Mouse (Mus musculus) CH12.LX (cell line): Measurements from ENCODE around the gene Syn1. TPM values are rescaled to one million over a fixed set of nuclear protein-coding genes. Genes with fewer than 3 reads are reported as not detected.

ENCODE experiments used
- DNase-seq: peaks from one replicate; pipeline ENCODE4 v3.0.0-alpha.2; 2013; ENCODE audit errors: extremely low read depth
- H3K27ac ChIP-seq: 2 replicates; pipeline ENCODE4 v1.5.1; 2012; ENCODE audit warnings: low read depth, mild to moderate bottlenecking, control low read depth, moderate library complexity; ENCODE audit not compliant: insufficient read depth
- H3K27me3 ChIP-seq: replicated peaks from 2 replicates; pipeline ENCODE3; 2012; ENCODE audit warnings: inconsistent platforms
- H3K36me3 ChIP-seq, 2 experiments: replicated peaks in 1 of 2; 2 replicates each; pipeline versions ENCODE3 to v1.6.1; 2012; ENCODE audit warnings: inconsistent platforms in 1 of 2, low read length in 1 of 2, mild to moderate bottlenecking in 1 of 2, mixed read lengths in 1 of 2, moderate library complexity in 1 of 2; ENCODE audit not compliant: control insufficient read depth in 1 of 2, insufficient read depth in 1 of 2
- H3K4me1 ChIP-seq, 2 experiments: 2 replicates each; pipeline ENCODE4 v1.6.1; 2012; ENCODE audit warnings: inconsistent platforms in 1 of 2, moderate library complexity in 1 of 2; ENCODE audit not compliant: insufficient read depth in 2 of 2, control insufficient read depth in 1 of 2
- H3K4me2 ChIP-seq: 2 replicates; pipeline ENCODE4 v1.6.1; 2012; ENCODE audit warnings: low read depth, mild to moderate bottlenecking, control low read depth; ENCODE audit not compliant: poor library complexity, insufficient read depth, severe bottlenecking
- H3K4me3 ChIP-seq, 3 experiments: fragments of 150-350 bp in 1 of 3; sonication (generic) in 1 of 3; replicated peaks in 1 of 3; 2 replicates each; pipeline versions ENCODE3 to v1.5.1; 2011 to 2012; ENCODE audit warnings: low read depth in 2 of 3, low read length in 2 of 3, mild to moderate bottlenecking in 2 of 3, moderate library complexity in 2 of 3, control low read depth in 1 of 3, improper control_type of control experiment in 1 of 3, inconsistent platforms in 1 of 3, mixed read lengths in 1 of 3; ENCODE audit not compliant: poor library complexity in 1 of 3
- H3K79me2 ChIP-seq: replicated peaks from 2 replicates; pipeline ENCODE4 v1.6.1; 2012; ENCODE audit warnings: mild to moderate bottlenecking, moderate library complexity; ENCODE audit not compliant: control insufficient read depth, poor library complexity, insufficient read depth, severe bottlenecking; ENCODE audit errors: extremely low read depth
- H3K9ac ChIP-seq: 2 replicates; pipeline ENCODE4 v1.6.1; 2012; ENCODE audit warnings: low read depth, mild to moderate bottlenecking, control low read depth, moderate library complexity; ENCODE audit not compliant: insufficient read depth
- H3K9me3 ChIP-seq: replicated peaks from 2 replicates; pipeline ENCODE3; 2012; ENCODE audit warnings: low read length, inconsistent platforms, mixed read lengths
- BHLHE40 ChIP-seq: IDR thresholded peaks from 2 replicates; pipeline ENCODE4 v1.6.1; 2011; ENCODE audit warnings: mild to moderate bottlenecking, low read depth, low read length, improper control_type of control experiment
- CHD1 ChIP-seq: IDR thresholded peaks from 2 replicates; pipeline ENCODE4 v1.6.1; 2012; ENCODE audit warnings: low read depth, low read length, improper control_type of control experiment, inconsistent platforms
- CHD2 ChIP-seq: IDR thresholded peaks from 2 replicates; pipeline ENCODE4 v1.6.1; 2011; ENCODE audit warnings: low read length, improper control_type of control experiment
- ELF1 ChIP-seq: IDR thresholded peaks from 2 replicates; pipeline ENCODE4 v1.6.1; 2014; ENCODE audit warnings: low read depth, mild to moderate bottlenecking, inconsistent platforms, low read length, improper control_type of control experiment
- GABPA ChIP-seq: IDR thresholded peaks from 2 replicates; pipeline ENCODE4 v1.6.1; 2012; ENCODE audit warnings: low read depth, low read length, improper control_type of control experiment, inconsistent platforms; ENCODE audit not compliant: insufficient replicate concordance
- HCFC1 ChIP-seq: IDR thresholded peaks from 2 replicates; pipeline ENCODE4 v1.6.1; 2012; ENCODE audit warnings: low read depth, mild to moderate bottlenecking, inconsistent platforms, low read length, improper control_type of control experiment
- IRF4 ChIP-seq: IDR thresholded peaks from 2 replicates; pipeline ENCODE4 v1.6.1; 2014; ENCODE audit warnings: low read depth, mild to moderate bottlenecking, inconsistent platforms, low read length, improper control_type of control experiment
- JUN ChIP-seq: IDR thresholded peaks from 2 replicates; pipeline ENCODE4 v1.6.1; 2011; ENCODE audit warnings: low read depth, mild to moderate bottlenecking, low read length, improper control_type of control experiment, moderate library complexity; ENCODE audit not compliant: insufficient read depth
- MAX ChIP-seq: IDR thresholded peaks from 2 replicates; pipeline ENCODE4 v1.6.1; 2011; ENCODE audit warnings: low read length, improper control_type of control experiment
- MXI1 ChIP-seq: IDR thresholded peaks from 2 replicates; pipeline ENCODE4 v1.6.1; 2011; ENCODE audit warnings: mild to moderate bottlenecking, low read depth, low read length, improper control_type of control experiment
- NELFE ChIP-seq: IDR thresholded peaks from 2 replicates; pipeline ENCODE4 v1.6.1; 2011; ENCODE audit warnings: low read depth, low read length, improper control_type of control experiment
- NRF1 ChIP-seq: IDR thresholded peaks from 2 replicates; pipeline ENCODE4 v1.6.1; 2014; ENCODE audit warnings: low read depth, mild to moderate bottlenecking, inconsistent platforms, low read length, improper control_type of control experiment, moderate library complexity
- POLR2A ChIP-seq: IDR thresholded peaks from 2 replicates; pipeline ENCODE4 v1.6.1; 2011; ENCODE audit warnings: low read depth, mild to moderate bottlenecking, improper control_type of control experiment, low read length
- SIN3A ChIP-seq: IDR thresholded peaks from 2 replicates; pipeline ENCODE4 v1.6.1; 2012; ENCODE audit warnings: low read length, improper control_type of control experiment, inconsistent platforms
- TCF12 ChIP-seq: IDR thresholded peaks from 2 replicates; pipeline ENCODE4 v1.6.1; 2014; ENCODE audit warnings: low read depth, mild to moderate bottlenecking, inconsistent platforms, low read length, improper control_type of control experiment
- USF2 ChIP-seq: conservative IDR thresholded peaks from 2 replicates; pipeline ENCODE4 v1.6.1; 2011; ENCODE audit warnings: low read depth, low read length, improper control_type of control experiment
- ZMIZ1 ChIP-seq: IDR thresholded peaks from 2 replicates; pipeline ENCODE4 v1.6.1; 2012; ENCODE audit warnings: low read depth, mild to moderate bottlenecking, inconsistent platforms, low read length, improper control_type of control experiment
- dilution Hi-C: fragments of 300-500 bp; cut with MboI; formaldehyde crosslinking; loops from 2 replicates; pipeline ENCODE4 v1.14.3; 2020; ENCODE audit warnings: low sequenced_read_pairs; ENCODE audit not compliant: extremely low pct_unique_long_range_greater_than_20kb, extremely low pct_ligation_motif_present
- in situ Hi-C: fragments of 300-500 bp; cut with MboI; formaldehyde crosslinking; loops from 3 replicates; pipeline ENCODE4 v1.14.3; 2019; ENCODE audit warnings: low sequenced_read_pairs, low pct_ligation_motif_present, low pct_unique_long_range_greater_than_20kb, mixed read lengths
- polyA plus RNA-seq: library from polyadenylated mRNA; unstranded; fragments of >175 nt; gene quantifications from 2 replicates; pipeline ENCODE4 v1.2.1, GENCODE M21; 2012; ENCODE audit warnings: low read depth; ENCODE audit not compliant: insufficient read length
- total RNA-seq, 2 experiments: library from RNA; depleted of rRNA; stranded (reverse); fragments of 300-350 nt in 1 of 2; fragments of >200 nt in 1 of 2; gene quantifications; 2 replicates each; pipeline ENCODE4 v1.2.3; 2012 to 2014

The Syn1 gene
- 0.17 and 0.38 TPM in 2 replicates for total RNA-seq (2012; rRNA removed)
- total RNA-seq (2014; rRNA removed): 0.08 TPM in 1 of 2 replicates, not detected in the other
- polyA plus RNA-seq: 0.42 and 0.51 TPM in 2 replicates

DNA sequence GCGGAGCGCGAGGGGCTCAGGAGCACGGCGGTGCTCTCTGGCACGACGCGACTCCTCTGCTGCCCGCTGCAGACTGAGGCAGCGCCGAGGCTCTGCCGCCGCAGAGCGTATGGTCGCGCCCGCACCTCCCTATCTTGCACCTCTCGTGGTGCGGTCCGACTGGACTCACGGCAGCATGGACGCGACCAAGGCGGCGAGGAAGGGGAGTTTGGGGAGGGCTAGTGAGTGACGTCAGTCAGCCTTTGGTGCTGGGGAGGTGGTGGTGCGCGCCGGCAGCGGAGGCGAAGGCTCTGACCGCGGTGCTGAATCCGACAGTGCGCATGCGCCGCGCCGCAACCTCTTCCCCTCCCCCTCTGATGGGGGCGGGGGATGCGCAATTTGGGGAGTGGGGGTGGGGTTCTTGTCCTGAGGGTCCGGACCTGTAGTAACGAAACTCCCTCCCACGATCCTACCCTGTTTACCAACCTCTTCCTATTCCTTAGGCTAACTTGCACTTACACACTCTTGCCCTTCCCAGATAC is at the start of gene Syn1:
Gene Syn1, minus strand, starts transcription at position 161 of the 521 bp plus-strand sequence.
- H3K36me3 ChIP-seq: peaks cover 0 to 8% of the 10 kb centered on the region in 2 experiments
- peak within 1 kb of the TSS; percentile 6; the same call in 1 of the 2 replicates for H3K9ac ChIP-seq
- no peak for TF ChIP-seq USF2
- peak; percentile 92 for TF ChIP-seq CHD2
- no peak for TF ChIP-seq POLR2A
- 0 out of 2 replicates have a peak, but pooled peaks have one; percentile 8 for TF ChIP-seq IRF4
- peak; percentile 89 for TF ChIP-seq NRF1
- TF ChIP-seq CHD1: peak; percentile 87; the same call in 1 of the 2 replicates
- TF ChIP-seq, all 38 proteins: peak for 4
- no peaks in the 10 kb centered on the region for H3K79me2 ChIP-seq
- no peaks in the 10 kb centered on the region for H3K9me3 ChIP-seq
- H3K27me3 ChIP-seq: peaks cover 14% of the 10 kb centered on the region
- peak; percentile 78 for DNase-seq
- H3K4me1 ChIP-seq: no peaks in the 10 kb centered on the region; a peak in 1 of 4 replicates
- H3K4me2 ChIP-seq: peak within 1 kb of the TSS; percentile 67
- no peak within 1 kb of the TSS for H3K27ac ChIP-seq
- H3K4me3 ChIP-seq: peak within 1 kb of the TSS in 2 of 3 experiments; percentile 32 to 64
- dilution Hi-C loops: no loop called here
- in situ Hi-C loops: no loop called here

DNA sequence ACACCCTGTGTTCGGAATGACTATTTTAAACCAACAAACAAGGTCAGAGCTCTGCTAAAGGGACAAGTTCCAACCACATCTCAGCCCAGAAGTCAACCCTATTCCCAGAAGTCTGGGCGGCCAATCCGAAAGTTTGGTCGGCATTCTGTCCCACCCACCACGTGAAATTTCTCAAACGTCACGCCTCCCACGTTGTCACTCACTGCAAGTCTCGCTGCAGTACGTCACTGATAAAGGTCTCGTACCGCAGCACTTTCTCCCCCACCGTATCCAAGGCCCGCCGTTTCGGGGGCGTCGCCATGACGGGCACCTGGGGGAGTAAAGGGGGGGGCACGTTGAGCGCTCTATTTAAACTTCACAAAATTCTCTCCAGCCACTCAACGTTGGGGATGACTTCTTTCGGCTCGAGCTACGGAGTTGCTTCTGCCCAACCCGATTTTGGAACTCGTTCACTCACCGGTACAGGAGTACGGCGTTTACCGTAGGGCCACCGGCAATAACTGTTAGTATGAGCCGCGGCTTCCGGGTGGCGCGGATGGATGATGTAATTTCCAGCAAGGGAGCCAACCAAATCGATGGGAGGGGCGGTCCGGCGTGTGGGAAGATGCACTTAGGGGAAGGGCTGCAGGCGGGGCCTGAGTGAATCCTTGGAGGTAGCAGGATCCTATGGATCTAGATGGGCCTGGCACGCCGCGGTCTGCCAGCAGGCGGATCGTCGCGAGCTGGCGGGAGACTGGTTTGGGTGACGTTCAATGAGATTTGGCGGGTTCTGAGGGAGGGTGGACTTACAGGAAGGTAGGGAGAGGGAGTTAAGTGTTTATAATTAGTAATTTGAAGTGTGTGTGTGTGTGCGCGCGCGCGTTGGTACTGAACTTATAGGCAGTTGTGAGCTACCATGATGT is 40.9 kb upstream of the Syn1 start, which contains the start of gene Uxt:
Gene Uxt, minus strand, starts transcription at position 541 of the 902 bp plus-strand sequence.
- TF ChIP-seq MAX (peak; percentile 35; the same call in 1 of the 2 replicates), NELFE (peak; percentile 22; the same call in 1 of the 2 replicates), POLR2A (peak; percentile 70), NRF1 (no peak), TCF12 (peak; percentile 18; the same call in 1 of the 2 replicates), ELF1 (peak; percentile 94), JUN (no peak), HCFC1 (peak; percentile 81), SIN3A (peak; percentile 92), BHLHE40 (peak; percentile 61), MXI1 (peak; percentile 56; the same call in 1 of the 2 replicates), GABPA (no peak; the same call in 1 of the 2 replicates), ZMIZ1 (0 out of 2 replicates have a peak, but pooled peaks have one; percentile 36)
- Histone ChIP-seq H3K27ac (peak within 1 kb of the TSS; percentile 63), H3K36me3 (peaks cover 10 to 23% of the 10 kb centered on the region in 2 experiments), H3K27me3 (no peaks in the 10 kb centered on the region), H3K4me2 (peak within 1 kb of the TSS; percentile 91), H3K9me3 (no peaks in the 10 kb centered on the region), H3K9ac (peak within 1 kb of the TSS; percentile 78), H3K4me1 (no peaks in the 10 kb centered on the region), H3K4me3 (peak within 1 kb of the TSS; percentile 59 to 80 (median 78)), H3K79me2 (peaks cover 2% of the 10 kb centered on the region; the same call in 1 of the 2 replicates)
- in situ Hi-C loops: no loop called here
- dilution Hi-C loops: no loop called here
- peak; percentile 89 for DNase-seq
